Mouse (Mus musculus) v-Abl transformed pro-B cells (cell line): Measurements from ENCODE around the gene Slc6a16.

Experiments used
- in situ Hi-C, 2 experiments: fragments of 400-800 bp; cut with MboI; formaldehyde crosslinking; loops; one replicate each; pipeline ENCODE4 v1.15.1; 2025; ENCODE audit not compliant: unreplicated experiment in 2 of 2

Slc6a16 gene

DNA sequence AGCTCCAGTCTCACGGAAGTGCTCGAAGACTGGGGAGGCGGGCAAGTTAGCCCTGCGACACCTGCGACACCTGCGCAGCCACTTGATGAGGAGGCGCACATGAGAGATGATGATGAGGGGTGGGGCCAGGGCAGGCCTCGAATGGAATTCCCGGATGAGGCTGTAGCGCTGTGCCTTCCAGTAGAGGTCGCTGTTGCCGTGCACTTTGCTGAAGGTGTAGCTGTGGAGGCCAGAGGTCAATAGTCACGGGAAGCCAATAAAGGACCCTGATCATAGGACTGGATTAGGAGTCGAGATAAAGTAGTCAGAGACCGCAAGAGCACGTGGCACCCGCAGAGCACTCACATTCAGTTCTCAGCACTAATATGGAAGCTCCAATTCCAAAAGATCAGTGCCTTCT lies 64.4 kb downstream of the Slc6a16 start:
- in situ Hi-C loops: loop anchor here (5.0 to 25.0 kb wide), 3 partner anchors 92 to 257 kb away; partner anchors contain the start of genes Bcat2 (in 1 of the 2), Hsd17b14 (in 1 of the 2) and Snrnp70 (in 1 of the 2)

DNA sequence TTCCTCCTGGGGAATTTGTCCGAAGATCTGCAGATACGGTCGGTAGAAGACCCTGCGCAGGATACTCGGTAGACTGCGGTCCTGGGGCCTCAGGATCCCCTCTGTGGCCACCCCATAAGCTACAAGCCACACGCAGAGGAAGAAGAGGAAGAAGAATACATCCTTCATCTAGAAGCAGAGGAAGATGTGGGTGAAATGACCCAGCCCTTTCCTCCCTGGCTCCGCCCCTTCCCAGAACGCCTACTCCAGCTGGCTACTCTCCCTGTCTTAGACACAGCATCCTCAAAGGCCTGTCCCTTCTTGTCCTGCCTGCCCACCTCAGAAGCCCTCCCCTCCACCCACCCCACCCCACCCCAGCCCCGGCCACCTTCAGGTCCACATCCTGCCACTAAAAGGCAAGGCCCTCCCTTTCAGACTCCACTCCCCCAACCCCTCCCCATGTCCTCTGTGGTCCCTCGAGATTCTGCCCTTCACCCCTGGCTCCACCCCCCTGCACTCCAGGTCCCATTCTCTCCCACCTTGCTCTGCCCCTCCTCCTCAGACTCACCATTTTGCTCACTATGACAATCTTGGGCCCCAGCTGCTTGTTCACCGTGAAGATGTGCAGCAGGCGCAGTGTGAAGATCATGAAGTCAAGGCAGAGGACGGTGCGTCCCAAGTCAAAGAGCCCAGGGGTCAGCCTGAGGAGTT lies 67.8 kb downstream of the Slc6a16 start:
- in situ Hi-C loops: loop anchor here (5.0 to 25.0 kb wide), 3 partner anchors 89 to 254 kb away; partner anchors contain the start of genes Bcat2 (in 1 of the 2), Hsd17b14 (in 1 of the 2) and Snrnp70 (in 1 of the 2)

DNA sequence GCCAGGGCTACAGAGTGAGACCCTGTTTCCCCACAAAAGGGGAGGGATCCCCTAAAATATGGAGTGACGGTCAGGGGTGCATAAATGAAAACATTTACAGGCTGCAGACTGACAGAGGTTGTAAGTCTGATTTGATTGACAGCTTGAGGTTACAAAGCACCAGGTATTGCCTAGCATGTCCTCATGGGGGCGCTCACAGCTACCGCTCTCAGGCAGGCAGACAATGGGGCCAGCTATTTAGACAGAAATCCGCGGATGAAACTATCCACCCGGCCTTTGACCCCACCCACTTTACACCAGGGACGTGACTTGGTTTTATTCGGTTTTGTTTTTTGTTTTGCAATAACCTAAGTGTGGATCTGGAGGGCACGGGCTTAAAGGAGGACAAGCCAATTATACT lies 68.6 kb downstream of the Slc6a16 start:
- in situ Hi-C loops: loop anchor here (5.0 to 25.0 kb wide), 3 partner anchors 88 to 253 kb away; partner anchors contain the start of genes Bcat2 (in 1 of the 2), Hsd17b14 (in 1 of the 2) and Snrnp70 (in 1 of the 2)

DNA sequence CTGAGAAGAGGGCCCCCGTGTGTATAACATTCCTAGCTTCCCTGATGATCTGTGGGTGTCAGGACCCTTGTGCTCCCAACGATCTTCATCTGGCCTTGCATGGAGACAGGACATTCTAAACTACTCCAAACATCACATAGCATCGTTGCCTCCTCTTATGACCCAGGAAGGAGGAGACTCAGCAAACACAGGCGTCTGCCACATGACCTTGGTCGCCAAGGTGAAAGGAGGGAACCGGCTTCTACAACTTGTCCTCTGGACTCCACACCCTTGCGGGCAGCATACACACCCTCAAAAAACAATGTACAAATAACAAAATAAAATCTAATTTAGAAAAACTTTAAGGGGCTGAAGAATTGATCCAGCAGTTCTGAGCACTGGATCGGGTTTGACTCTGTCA lies 71.1 kb downstream of the Slc6a16 start:
- in situ Hi-C loops: loop anchor here in 1 of 2 experiments (25.0 kb wide), 1 partner anchor 250 kb away; the partner anchor contains the start of genes Bcat2 and Hsd17b14

DNA sequence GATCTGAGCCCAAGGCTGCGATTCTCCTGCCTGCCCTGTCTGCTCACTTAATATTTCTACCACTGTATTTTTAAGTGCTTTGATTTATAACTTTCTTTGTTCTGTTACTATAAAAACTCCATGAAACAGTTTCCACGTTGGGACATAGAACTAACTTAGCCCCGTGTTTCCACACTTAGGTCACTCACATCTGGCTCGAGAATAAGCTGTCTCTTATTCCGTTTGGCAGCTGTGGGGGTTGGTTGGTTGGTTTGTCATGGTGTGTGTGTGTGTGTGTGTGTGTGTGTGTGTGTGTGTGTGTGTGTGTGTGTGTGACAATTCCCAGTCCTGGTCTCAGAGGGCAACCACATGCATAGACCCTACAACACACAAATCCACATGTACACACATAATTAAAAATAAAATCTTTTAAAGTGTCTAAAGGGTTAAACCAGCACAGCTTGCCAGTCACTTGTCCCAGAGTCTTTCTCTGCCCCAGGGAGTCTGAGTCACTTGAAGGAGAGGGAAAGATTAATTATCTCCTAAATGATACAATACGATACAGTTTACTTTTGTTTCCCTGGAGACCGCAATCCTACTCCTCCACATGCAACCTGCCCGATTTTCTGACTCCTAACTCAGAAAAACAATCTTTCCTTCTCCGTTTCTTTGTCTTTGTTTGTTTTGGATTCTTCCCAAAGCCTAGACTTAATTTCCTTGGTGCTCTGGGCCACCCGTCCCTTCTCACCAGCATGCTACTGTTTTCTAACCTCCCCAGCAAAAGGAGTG lies 72.0 kb downstream of the Slc6a16 start:
- in situ Hi-C loops: loop anchor here in 1 of 2 experiments (25.0 kb wide), 1 partner anchor 249 kb away; the partner anchor contains the start of genes Bcat2 and Hsd17b14

DNA sequence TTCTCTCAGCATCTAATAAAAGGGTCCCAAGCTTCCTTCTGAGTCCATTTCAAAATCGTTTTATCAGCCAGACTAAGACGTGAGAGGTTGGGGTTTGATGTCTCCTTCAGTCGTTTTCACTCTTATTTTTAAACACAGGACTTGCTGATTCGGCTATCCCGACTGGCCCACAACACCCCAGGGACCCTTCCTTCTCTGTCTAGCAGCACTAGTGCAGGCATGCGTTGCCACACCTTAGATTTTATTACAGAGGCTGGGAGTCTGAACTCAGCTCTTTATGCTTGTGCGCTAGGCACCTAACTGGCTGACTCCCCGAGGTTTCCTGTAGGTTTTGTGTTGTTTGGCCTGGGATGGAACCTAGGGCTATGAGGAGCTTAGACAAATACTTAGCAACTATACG lies 72.6 kb downstream of the Slc6a16 start:
- in situ Hi-C loops: loop anchor here in 1 of 2 experiments (25.0 kb wide), 1 partner anchor 249 kb away; the partner anchor contains the start of genes Bcat2 and Hsd17b14

DNA sequence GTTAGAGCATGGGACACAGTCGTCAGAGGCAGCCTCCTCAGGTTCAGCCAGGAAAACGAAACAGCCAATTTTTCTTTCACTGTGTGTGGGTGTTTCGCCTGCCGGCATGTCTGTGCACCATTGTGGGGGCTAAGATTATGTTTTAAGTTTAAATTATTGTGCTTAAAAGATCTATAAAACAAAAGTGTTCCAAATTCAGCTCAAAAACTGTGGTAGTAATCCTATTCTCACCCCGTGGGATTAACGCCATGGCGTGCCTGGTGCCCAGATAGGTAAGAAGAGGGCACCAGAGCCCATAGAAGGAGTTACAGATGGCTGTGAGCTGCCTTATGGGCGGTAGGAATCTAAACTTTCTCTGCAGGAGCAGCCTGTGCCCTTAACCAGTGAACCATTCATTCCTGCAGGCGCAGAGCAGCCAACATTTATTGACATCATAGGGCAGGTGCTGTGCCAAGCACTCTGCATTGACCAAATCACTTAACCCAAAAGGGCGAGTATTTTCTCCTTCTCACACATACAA lies 74.4 kb downstream of the Slc6a16 start:
- in situ Hi-C loops: loop anchor here in 1 of 2 experiments (25.0 kb wide), 1 partner anchor 247 kb away; the partner anchor contains the start of genes Bcat2 and Hsd17b14

DNA sequence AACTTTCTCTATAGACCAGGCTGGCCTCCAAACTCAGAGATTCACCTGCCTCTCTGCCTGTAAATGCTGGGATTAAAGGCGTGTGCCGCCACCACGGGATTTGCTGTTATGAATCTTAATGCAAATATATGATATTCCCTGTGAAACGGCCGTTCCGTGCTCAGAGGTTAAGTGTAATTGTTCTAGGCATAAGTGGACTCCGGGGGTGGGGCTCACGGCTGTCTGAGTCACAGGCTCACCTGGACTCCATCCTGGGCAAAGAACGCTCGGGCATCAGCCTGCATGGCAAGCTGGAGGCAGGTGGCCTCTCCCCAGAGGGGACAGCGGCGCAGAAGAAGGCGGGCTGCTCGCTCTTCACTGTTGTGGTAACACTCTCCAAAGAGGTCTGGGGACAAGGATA lies 75.7 kb downstream of the Slc6a16 start:
- in situ Hi-C loops: loop anchor here in 1 of 2 experiments (25.0 kb wide), 1 partner anchor 246 kb away; the partner anchor contains the start of genes Bcat2 and Hsd17b14

DNA sequence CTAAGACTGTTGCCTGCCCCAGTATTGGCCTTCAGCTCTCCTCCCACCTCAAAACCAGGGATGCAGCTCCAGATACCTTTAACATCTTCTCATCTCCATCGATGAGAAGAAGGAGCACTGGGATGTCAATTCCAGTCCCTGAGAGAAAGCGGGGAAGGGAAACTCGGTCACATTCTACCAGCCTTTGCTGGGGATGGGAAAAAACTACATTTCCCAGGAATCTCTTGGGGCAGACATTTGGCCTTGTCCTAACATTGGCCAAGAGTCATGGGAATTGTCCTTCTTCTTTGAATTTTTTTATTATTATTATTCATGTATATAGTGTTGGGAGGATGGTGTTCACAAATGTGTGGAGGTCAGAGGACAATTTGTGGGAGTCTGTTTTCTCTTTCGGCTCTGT lies 81.4 kb downstream of the Slc6a16 start:
- in situ Hi-C loops: loop anchor here in 1 of 2 experiments (25.0 kb wide), 1 partner anchor 240 kb away; the partner anchor contains the start of genes Bcat2 and Hsd17b14
